Mouse (Mus musculus): ENCODE measurements around the gene Krt83. TPM values are rescaled to one million over a fixed set of nuclear protein-coding genes. Genes with fewer than 3 reads are reported as not detected.
"Not testable (repeated sequence)": the region's sequence is repeated elsewhere in the genome, so short reads cannot be mapped to it uniquely, and the experiment has no call there.

Gene Krt83
- not detected in 2 replicates for total RNA-seq (2015; ENCODE audit: low replicate concordance)
- total RNA-seq (2017; ENCODE audit: low replicate concordance) = 0.56 TPM in 1 of 2 replicates, not detected in the other

DNA sequence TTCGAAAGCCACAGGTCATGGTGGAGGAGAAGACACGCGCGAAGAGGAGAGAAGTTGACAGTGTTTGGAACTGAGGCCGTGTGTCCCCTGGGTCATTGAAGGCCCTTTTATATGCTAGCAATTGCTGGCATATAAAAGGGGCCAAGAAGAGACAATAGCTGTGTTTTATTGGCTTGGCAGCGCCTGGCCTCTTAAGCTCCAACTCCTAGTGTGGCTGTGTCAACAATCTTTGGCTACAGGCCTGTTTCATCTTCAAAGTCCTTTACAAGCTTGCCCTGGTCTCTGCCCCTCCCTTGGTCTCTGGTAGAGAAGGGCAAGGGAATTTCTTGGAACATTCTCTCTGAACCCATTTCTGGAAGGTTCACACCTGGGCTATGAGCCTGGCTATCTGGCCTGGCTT lies at the start of gene Krt83:
Krt83 (minus strand) TSS at position 82 of the 400 bp plus-strand sequence.
- no peak for ATAC-seq (replicated peaks; ENCODE audit: low FRiP score, poor library complexity, severe bottlenecking)

DNA sequence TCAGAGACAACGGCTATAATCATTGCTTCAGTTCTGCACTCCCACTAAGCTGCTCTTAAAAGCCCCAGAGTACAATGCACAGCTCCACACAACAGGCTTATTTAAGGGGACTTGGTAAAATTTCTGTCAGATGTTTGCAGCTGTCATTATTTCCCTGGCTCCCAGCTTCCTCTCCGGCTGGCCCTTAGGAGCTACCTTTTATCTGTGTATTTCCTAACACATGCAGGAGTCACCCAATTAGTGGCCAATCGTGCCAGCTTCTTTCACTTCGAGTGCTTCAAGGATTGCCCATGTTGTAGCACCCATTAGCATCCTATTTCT lies 47.2 kb upstream of the Krt83 start:
- ATAC-seq (replicated peaks; ENCODE audit: low FRiP score, poor library complexity, severe bottlenecking) = no peak

DNA sequence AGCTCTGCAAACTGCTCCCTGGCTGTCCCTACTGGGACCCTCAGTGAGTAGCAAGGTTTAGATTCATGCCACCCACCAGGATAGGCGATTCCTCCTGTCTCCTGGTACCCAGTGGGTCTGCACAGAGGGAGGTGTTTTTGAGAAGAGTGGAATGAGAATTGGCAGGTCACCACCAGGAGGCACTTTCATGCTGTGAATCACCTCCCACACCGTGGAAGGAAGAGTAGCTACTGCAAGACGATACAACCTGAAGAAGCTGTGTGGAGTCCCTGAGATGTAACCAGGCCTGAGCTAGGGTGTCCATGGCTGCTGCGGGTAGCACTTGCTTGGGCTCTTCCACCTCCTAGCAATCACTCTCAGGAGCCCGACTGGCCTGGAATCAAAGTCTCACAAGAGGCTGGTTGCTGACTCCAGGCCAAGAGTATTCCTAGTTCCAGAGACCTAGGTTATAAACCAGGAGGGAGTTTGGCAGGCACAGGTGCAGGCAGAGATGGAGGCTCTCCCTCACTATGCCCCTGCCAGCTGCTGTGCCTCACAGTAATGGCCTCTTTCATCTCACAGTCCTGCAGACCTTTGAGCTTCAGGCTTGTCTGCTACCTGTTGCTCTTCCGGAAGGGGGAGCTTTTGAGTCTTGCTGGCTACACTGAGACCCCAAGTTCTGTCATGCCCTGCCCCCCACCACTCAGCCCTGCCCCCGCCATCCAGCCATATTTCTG lies 46.7 kb upstream of the Krt83 start:
- ATAC-seq (replicated peaks; ENCODE audit: low FRiP score, poor library complexity, severe bottlenecking) = no peak

DNA sequence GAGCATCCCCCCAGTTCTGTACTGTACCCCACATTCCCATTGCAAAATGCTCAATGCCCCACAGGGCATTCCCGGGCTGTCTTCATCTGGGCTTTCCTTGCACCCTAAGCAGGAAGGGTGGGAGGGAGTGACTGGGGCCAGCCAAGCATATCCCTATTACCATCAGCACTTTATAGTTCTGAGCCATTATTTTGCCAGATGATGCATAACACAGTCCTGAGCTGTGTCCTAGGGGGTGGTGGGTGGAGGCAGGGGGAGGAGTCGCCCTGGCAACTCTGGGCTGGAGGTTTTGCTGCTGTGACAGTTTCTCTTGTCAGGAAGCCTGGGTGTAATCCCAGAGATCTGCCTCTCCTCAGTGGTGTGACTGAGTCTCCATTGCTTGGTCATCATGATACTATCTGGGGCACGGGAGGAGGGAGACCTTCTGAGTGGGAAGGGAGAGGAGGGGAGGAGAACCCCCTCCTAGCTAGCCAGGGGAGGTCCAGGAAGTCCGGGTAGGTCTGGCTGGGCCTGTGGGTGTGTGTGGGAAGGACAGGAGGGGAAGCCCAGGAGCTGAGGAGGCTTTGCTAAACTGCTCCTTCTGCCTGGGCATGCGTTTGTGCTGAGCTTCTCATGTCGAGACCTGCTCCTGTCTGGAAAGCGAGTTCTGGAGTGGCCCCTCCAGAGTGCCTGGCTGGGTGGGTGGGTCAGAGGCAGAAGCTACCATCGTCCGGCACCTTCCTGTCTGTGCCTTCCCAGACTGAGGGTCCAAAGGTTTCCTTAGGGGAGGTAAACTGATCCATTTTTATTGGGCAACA lies 44.9 kb upstream of the Krt83 start:
- ATAC-seq (replicated peaks; ENCODE audit: low FRiP score, poor library complexity, severe bottlenecking) = no peak

DNA sequence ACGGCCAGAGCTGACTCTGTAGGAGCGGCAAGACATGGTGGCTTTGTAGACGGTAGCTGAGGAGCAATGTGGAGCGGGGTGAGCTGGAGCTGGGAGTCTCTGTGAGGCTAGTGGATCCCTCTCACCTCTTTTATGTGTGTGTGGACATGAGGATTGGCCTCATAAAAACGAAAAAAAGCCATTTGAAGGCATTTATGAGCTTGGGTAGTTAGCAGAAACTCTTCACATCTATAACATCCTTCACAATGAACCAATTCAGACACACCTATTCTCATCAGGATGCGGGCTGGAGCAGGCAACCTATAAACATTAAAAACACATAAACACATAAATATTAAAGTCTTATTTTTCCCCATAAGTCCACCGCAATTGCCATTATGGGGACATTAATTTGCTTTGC lies 41.4 kb upstream of the Krt83 start, which contains the start of gene Krt84:
Krt84 (minus strand) TSS at position 101 of the 400 bp plus-strand sequence.
- no peak for ATAC-seq (replicated peaks; ENCODE audit: low FRiP score, poor library complexity, severe bottlenecking)

DNA sequence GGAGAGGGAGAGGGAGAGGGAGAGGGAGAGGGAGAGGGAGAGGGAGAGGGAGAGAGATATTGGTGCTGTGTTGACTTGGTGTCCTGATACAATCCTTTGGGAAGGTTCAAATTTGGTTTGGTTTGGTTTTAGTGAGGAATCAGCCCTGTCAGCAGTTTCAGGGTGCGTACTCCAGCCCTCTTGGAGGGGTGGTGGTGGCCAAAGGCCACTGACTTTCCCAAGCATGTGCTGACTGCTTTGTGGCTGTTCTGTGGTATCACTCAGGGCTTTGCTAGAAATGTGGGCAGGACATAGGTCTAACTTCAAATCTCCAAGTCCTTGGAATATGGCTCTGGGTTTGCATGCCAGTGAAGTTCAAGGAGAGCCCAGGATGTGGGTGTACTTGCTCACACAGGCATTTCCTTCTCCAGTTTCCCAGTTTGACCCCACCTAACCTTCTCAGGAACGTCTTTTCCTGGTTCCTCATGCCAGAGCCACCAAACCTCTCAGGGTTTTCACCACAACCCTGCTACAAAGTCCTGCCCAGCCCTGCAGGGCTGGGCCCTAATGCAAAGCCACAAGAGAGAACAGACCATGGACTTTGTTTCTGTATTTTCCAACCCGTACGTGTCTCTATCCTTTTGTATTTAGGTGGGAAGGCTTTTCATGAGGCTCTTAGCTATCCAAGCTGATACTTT lies 31.4 kb upstream of the Krt83 start:
- ATAC-seq (replicated peaks; ENCODE audit: low FRiP score, poor library complexity, severe bottlenecking) = no peak

DNA sequence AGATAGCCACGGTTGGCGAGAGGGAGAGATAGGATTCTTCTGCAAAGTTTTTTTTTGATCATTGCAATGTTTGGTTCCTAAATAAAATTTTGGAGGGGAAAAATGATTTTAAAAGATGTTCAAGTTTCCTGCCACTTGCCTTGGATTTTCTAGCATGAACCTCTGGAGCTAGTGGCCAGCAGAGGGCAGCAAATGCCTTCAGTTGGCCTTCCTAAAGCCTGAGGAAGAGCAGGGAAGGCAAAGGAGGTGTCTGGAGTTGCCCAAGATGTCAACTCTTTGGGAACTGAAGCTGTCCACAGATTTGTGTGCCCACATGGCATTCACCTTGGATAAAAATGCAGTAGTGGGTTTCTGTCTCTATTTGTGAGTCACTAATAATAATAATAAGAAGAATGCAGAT lies 28.5 kb upstream of the Krt83 start:
- no peak for ATAC-seq (replicated peaks; ENCODE audit: low FRiP score, poor library complexity, severe bottlenecking)

DNA sequence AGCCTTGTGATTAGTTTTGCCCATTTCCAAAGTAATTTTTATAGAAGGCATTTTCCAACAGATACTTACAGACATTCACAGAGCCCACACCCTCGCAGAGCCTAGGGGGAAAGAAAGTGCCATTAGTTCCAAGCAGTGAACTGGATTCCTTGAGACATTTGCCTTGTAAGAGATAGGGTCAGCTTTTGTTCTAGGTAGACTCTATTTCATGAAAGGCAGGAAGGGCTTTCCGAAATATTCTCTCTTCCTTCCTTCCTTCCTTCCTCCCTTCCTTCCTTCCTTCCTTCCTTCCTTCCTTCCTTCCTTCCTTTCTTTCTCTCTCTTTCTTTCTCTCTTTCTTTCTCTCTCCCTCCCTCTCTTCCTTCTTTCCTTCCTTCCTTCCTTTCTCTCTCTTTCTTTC lies 25.8 kb upstream of the Krt83 start, which contains the start of gene Gm49425:
Gm49425 (minus strand) TSS at position 101 of the 400 bp plus-strand sequence.
- not testable (repeated sequence) for ATAC-seq (replicated peaks; ENCODE audit: low FRiP score, poor library complexity, severe bottlenecking)

DNA sequence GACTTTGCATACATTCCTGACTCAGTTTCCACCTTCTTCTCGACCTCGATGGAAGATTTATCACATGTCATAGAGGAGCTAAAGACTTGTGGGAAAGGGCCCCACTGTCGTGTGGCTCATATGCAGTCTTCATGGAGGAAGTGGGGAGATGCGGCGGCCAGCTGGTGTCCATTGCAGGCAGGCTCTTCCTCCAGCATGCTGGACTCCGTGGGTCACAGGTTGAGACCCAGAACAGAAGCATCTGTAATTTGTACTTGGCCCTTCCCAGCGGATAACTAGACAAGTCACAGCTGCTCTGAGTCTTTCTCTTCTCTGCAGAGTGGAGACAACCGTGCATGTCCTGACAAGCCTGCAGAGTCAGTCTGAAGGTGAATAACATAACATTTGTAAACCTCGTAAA lies 16.9 kb upstream of the Krt83 start:
- no peak for ATAC-seq (replicated peaks; ENCODE audit: low FRiP score, poor library complexity, severe bottlenecking)

DNA sequence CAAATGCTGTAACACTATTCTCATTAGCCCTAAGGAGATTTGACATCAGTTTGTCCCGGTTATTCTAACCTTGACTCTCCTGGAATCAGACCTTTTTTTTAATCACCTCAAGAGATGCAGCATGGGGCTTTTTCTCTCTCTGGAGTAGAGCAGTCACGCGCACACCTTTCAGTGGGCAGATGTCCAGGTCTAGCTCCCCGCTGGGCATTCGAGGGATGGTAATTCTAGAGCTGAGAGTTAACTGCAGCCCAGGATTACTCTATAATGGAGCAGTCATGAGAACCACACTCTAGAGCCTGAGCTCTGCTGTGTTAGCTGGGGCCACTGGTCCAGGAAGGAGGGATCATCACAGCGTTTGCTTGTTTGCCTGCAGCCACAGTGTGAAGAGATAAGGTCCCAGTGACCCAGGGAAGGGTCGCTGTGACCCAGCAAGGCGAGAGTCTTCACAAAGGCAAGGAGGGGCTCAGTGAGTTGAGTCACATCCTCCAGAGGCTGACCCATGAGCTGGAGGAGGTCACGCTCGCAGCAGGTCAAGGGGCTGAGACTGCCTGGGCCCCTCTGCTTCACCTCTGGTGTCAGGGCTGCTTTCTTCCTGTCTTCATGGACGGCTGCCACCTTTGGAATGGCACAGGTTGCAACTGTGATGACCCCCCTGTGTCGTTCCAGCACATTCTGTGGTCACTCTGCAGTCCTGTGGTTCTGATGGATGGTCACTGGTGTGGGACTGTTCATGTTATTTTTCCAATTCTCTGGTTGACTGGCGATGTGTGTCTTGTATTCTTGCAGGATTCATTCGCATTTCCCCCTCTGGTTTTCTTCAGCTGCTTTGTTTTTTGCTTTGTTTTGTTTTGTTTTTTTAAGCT lies 15.8 kb upstream of the Krt83 start:
- no peak for ATAC-seq (replicated peaks; ENCODE audit: low FRiP score, poor library complexity, severe bottlenecking)

DNA sequence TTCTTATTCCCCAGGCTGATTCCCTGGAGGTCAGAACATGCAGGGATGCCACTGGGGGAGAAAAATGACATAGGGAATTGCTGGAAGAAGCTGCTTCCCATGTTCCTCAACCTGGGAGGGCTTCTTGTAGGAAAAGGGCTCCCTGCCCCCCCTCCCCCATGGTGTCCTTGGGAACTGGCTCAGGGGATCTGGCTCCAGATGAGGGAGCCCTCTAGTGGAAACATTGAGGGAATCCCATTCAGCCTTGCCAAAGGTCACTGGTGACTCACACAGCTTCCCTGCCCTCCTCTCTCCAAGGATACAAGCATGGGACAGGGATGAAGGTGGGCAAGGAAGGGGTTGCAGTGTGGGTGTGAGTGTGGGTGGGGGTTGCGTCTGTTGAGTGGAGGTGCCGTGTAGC lies 5.9 kb upstream of the Krt83 start:
- no peak for ATAC-seq (replicated peaks; ENCODE audit: low FRiP score, poor library complexity, severe bottlenecking)

DNA sequence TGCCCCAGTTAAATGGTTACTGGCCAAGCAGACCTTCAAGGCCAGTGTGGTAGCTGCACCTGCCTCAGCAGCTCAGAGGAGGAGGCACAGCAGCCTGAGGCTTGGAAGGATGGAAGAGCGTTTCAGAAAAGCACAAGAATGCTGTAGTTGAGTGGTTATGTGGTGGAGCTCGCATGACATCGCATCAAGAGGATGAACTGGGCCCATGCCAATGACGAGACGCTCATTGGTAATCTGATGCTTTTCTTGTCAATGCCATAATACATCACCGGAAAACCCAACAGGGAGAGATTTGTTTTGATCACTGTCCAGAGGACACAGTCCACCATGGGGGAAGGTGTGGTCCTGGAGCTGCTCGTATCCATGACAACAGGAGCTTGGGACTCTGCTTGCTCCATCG lies 4.0 kb upstream of the Krt83 start:
- ATAC-seq (replicated peaks; ENCODE audit: low FRiP score, poor library complexity, severe bottlenecking) = no peak

DNA sequence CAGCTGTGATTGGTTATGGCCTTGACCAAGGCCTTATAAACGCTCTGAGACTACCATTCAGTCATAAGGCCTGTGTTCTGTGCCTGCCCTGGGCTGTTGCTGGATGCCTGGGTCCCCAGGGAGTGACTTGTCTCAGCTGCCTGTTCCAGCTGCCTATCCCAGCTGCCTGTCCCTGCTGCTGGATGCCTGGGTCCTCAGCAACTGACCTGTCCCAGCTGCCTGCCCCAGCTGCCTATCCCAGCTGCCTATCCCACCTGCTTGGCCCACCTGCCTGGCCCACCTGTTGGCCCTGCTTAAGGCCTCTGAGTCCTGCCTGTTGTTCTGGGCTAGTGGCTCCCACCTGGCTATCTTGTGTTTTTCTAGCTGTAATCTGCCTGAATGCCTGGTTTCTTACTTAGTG lies 2.9 kb upstream of the Krt83 start:
- no peak for ATAC-seq (replicated peaks; ENCODE audit: low FRiP score, poor library complexity, severe bottlenecking)

DNA sequence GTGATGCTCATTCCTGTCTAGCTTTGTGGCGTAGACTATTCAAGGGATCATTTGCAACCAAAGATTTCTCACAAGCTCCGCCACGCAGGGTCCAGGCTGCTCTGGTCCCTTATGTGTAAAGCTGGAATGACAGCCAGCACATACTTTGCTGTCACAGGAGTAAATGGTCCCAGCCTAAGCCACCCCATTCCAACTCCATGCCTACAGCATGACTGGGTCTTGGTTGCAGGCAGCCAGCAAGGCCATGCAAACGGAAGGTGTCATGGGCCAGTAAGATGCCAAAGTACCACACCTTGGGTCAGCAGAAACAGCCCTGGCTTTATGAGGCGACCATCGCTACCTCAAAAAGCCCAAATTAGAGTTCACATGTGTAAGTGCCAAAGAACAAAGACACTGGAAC lies 2.4 kb upstream of the Krt83 start:
- no peak for ATAC-seq (replicated peaks; ENCODE audit: low FRiP score, poor library complexity, severe bottlenecking)

DNA sequence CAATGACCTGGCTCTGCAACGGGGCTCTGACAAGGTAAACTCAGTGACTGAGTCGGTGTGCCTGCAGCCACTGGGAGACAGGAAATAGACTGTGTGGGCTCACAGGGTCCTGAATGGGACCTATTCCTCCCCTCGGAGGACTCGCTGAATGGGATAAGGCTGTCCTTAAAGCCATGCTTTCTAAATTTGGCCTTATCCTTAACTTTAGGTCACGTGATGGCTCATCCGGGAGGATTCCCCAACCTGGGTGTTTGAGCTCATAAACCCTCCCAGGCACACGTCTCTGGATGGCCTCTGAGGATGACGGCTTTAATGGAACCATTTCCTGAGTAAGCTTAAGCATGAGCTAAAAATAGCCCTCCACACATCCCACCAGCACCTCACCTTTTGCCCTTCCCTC lies 1.4 kb upstream of the Krt83 start:
- no peak for ATAC-seq (replicated peaks; ENCODE audit: low FRiP score, poor library complexity, severe bottlenecking)

DNA sequence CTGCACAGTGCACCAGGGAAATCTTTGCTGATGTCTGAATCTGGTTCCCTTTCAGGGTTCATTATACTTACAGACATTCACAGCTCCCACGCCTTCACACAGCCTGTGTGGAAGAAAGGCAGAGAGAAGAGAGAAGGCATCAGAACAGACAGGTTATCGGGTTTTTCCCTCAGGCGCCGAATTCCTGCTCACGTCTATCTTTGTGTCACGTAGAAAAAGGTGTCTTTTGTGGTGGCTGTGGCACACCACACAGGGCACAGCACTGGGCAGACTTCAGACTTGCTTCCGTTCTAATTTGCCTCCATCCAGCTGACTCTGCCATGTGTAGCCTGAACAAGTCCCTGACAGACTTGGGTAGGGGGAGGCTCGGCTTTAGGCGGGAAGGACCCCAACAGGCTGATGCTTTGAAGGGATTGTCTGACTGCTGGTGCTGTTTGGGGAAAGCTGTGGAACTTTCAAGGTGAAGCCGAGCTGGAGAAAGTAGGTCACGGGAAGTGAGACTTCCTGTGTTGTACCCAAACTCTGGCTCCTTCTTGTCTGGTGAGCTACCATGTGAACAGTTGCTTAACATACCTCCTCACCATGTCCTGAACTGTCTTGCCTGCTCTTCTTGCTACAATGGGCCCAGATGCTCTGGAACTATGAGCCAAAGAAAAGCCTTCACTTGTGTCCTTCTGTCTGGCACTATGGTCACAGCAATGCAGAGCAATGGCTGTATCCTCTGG lies 5.2 kb downstream of the Krt83 start:
- no peak for ATAC-seq (replicated peaks; ENCODE audit: low FRiP score, poor library complexity, severe bottlenecking)

DNA sequence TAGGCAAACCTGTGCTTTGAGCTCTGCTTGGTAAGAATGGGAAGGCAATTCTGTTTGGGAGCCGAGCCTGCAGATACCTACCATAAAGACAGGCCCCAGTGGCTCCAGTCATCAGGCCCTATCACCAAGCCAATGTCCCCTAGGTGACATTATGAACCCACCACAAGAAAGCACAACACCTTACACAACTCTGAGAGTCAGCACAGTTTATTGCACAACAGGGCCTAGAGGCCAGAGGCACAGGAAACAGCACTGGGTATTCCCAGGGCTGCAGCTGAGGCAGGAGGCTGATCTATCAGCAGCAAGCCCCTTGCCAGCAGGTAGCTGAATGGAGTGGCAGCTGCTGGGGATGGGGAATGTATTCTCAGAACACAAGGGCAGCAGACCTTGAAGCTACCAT lies 6.4 kb downstream of the Krt83 start:
- no peak for ATAC-seq (replicated peaks; ENCODE audit: low FRiP score, poor library complexity, severe bottlenecking)

DNA sequence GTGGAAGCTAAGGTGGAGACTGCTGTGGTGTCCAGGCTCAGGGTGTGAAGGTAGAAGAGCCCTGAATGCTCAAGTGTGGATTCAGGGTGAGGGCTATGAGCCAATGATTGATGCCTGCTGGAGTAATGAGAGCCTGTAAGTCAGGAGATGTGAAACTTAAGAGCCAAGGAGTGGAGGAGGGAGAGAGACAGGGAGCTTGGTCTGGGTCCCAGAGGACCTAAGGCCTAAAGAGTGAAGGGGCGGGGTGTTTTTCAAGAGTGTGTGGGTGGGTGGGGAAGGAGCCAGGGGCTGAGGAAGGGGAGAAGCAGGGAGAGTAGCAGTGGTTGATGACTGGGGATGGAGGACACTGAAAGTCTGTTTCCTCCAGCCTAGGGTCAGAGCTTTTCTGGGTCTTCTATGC lies 7.7 kb downstream of the Krt83 start:
- ATAC-seq (replicated peaks; ENCODE audit: low FRiP score, poor library complexity, severe bottlenecking) = no peak

DNA sequence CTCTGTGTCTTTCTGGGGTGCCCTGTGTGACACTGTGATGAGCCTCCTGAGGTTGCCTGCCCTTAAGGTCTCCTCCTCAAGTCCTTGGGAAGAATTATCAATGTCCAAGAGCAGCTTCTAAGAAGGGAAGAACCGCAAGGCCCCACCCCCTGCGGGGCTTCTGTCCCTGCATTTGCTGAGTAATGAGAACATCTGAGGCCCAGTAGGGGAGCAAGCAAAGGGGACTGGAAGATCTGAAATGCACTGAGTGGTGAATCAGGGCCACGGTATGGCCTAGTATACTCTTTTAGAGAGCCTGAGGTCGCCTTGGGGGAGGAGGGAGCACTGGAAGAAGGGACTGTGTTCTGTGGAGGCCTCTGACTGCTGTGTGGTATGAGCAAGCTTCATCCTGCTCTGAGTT lies 9.3 kb downstream of the Krt83 start:
- ATAC-seq (replicated peaks; ENCODE audit: low FRiP score, poor library complexity, severe bottlenecking) = no peak

All from erythroblast, adult 5-6 weeks (primary cell).